Mouse (Mus musculus) neural tube, embryonic 13.5 days (tissue): ENCODE data around the gene Fanci. TPM values are rescaled to one million over a fixed set of nuclear protein-coding genes. Genes with fewer than 3 reads are reported as not detected.

ENCODE experiments used
- ATAC-seq: fragments of 200-750 bp; cut with Nextera tagmentation; 2 replicates; pipeline ENCODE4 v1.8.0; 2017; ENCODE audit warnings: low read depth, mild to moderate bottlenecking, moderate TSS enrichment, moderate library complexity
- H3K27ac ChIP-seq: fragments of 300-500 bp; sonication (generic); replicated peaks from 2 replicates; pipeline ENCODE4 v1.5.1; 2015; ENCODE audit warnings: moderate library complexity, mild to moderate bottlenecking, inconsistent platforms
- H3K27me3 ChIP-seq: fragments of 300-500 bp; sonication (generic); 2 replicates; pipeline ENCODE4 v1.6.1; 2015; ENCODE audit warnings: mild to moderate bottlenecking, inconsistent platforms
- H3K36me3 ChIP-seq: fragments of 300-500 bp; sonication (generic); 2 replicates; pipeline ENCODE4 v1.6.1; 2015; ENCODE audit warnings: mild to moderate bottlenecking, inconsistent platforms
- H3K4me1 ChIP-seq: fragments of 300-500 bp; sonication (generic); replicated peaks from 2 replicates; pipeline ENCODE4 v1.6.1; 2015; ENCODE audit warnings: inconsistent platforms
- H3K4me2 ChIP-seq: fragments of 300-500 bp; sonication (generic); 2 replicates; pipeline ENCODE4 v1.6.1; 2015; ENCODE audit warnings: inconsistent platforms, mild to moderate bottlenecking, moderate library complexity
- H3K4me3 ChIP-seq: fragments of 300-500 bp; sonication (generic); 2 replicates; pipeline ENCODE4 v1.5.1; 2015; ENCODE audit warnings: mild to moderate bottlenecking, inconsistent platforms
- H3K9ac ChIP-seq: fragments of 300-500 bp; sonication (generic); 2 replicates; pipeline ENCODE4 v1.6.1; 2015; ENCODE audit warnings: moderate library complexity, mild to moderate bottlenecking, inconsistent platforms
- H3K9me3 ChIP-seq: fragments of 300-500 bp; sonication (generic); 2 replicates; pipeline ENCODE4 v1.6.1; 2016; ENCODE audit warnings: inconsistent platforms
- WGBS: fragments of 180-500 bp; shearing (Covaris S2); methylation state at CpG from one replicate; pipeline ENCODE4 v1.1.7; 2015; 5-methylcytosine and 5-hydroxymethylcytosine counted together
- polyA plus RNA-seq: library from polyadenylated mRNA; unstranded; fragments of >200 nt; fragmentation: Nextera tagmentation; extraction: Ambion mirVana; gene quantifications from 2 replicates; pipeline ENCODE4 v1.2.1, GENCODE M21; 2015

Gene Fanci
- polyA plus RNA-seq, 1 experiment from 2014 or later = 2.7 TPM

DNA sequence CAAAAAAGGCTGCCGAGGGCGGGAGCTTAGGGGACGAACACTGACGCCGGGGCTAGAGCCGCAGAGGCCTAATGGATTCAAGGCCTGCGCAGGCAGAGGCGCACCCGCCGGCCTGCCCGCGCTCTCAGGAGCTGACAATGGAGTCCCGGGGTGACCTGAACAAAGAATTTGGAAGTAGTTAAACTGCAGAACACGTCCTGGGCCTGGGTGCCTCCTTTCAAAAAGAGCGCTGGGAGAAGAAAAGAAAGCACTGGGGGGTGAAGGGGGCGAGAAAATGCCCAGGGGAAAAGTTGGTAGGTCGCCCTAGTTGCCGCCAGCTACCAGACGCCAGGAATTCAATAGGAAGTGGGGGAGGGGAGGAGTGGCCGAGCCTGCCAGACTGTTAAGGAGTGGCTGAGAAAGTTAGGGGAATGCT lies 106.0 kb downstream of the Fanci start:
- ATAC-seq = peak; percentile 12

DNA sequence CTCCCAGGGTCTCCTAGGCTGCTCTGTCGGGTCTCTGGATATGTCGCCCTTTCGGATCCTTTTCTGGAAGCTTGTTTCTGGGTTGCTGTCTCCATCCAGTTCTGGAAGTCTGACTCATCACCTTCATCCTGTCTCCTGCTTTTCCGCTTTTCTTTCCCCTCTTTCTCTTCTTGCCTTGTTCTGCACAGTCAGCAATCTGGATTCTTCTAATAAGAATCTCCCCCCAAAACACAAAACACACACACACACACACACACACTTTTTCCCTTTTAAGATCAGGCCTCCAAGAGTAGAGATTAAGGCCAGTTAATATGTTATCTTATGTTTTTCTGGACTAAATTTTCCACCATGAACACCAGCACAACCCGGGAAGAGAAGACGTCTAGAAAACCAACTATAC lies 106.6 kb downstream of the Fanci start:
- 3% methylated on average over 6 of the region's 6 CpGs for WGBS
- Histone ChIP-seq H3K9ac (peak overlapping the region; percentile 100), H3K9me3 (no peaks in the 10 kb centered on the region), H3K27ac (peak overlapping the region; percentile 99), H3K4me3 (peak overlapping the region; percentile 89), H3K36me3 (no peaks in the 10 kb centered on the region), H3K4me1 (peaks cover 52% of the 10 kb centered on the region), H3K27me3 (peaks cover 69% of the 10 kb centered on the region), H3K4me2 (peak overlapping the region; percentile 89)
- no peak for ATAC-seq

More for the DNA sequence above, 106.0 kb downstream of the Fanci start:
- WGBS = 2% methylated on average over 20 of the region's 20 CpGs
- H3K27me3 ChIP-seq = peaks cover 62% of the 10 kb centered on the region
- peak overlapping the region; percentile 67 for H3K9ac ChIP-seq
- H3K27ac ChIP-seq = peak overlapping the region; percentile 99
- H3K4me3 ChIP-seq = no peak overlapping the region
- peak overlapping the region; percentile 89 for H3K4me2 ChIP-seq
- H3K36me3 ChIP-seq = no peaks in the 10 kb centered on the region
- no peaks in the 10 kb centered on the region for H3K9me3 ChIP-seq
- peaks cover 46% of the 10 kb centered on the region for H3K4me1 ChIP-seq

DNA sequence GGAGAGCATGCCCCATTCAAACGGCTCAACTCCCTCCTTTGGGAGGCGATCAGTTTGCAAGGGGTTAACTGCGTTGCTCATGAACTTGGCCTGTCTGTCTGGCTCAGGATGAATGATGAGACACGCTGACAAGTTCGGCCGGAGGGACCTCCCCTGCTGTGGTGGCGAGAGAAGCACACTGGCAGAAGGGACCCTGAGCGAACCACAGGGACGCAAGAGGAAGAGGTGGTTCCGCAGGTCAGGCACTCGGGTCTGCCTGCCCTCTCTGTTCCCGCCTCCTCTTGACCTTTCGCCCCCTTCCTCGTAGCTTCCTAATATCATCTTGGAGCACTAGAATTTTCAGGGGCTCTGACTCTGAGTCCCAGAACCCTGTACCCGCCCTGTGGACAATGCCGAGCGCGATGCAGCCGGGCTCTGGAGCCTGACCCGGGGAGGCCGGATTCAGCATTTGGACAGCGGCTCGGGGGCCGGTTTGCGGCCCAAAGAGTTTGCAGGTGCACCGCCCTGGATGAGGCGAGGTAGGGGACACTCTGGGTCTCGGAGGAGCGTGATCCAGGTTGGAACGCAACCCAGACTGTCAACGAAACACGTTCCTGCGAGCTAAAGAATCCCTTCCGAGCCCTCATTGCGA lies 107.4 kb downstream of the Fanci start:
- ATAC-seq = peak; percentile 2; the same call in 1 of the 2 replicates
- H3K9me3 ChIP-seq = no peaks in the 10 kb centered on the region
- no peaks in the 10 kb centered on the region for H3K36me3 ChIP-seq
- peak overlapping the region; percentile 89 for H3K4me2 ChIP-seq
- H3K27ac ChIP-seq = peak overlapping the region; percentile 99
- peaks cover 74% of the 10 kb centered on the region for H3K27me3 ChIP-seq
- WGBS = under 1% methylated on average over 35 of the region's 35 CpGs
- peaks cover 57% of the 10 kb centered on the region for H3K4me1 ChIP-seq
- peak overlapping the region; percentile 100 for H3K9ac ChIP-seq
- peak overlapping the region; percentile 89 for H3K4me3 ChIP-seq

Other genes starting within 250 kb of the Fanci start
- gene Mfge8, start 242.9 kb upstream of the Fanci start, polyA plus RNA-seq = 59.3 and 61.1 TPM in 2 replicates
- 15.7 and 16.7 TPM in 2 replicates for gene Abhd2, start 118.7 kb upstream of the Fanci start, polyA plus RNA-seq
- 19.2 and 19.7 TPM in 2 replicates for gene Rlbp1, start 4.9 kb upstream of the Fanci start, polyA plus RNA-seq
- 28.2 and 28.6 TPM in 2 replicates for gene Polg, start 74.4 kb downstream of the Fanci start, polyA plus RNA-seq
- gene Rhcg, start 225.7 kb downstream of the Fanci start, polyA plus RNA-seq = 3.4 and 6.8 TPM in 2 replicates